Mouse (Mus musculus): Measurements from ENCODE around the gene Tox4.

The Tox4 gene

GRCm38 (mm10) chr14:52313931-52314807, 35.2 kb downstream of the Tox4 start:
- no peak for ATAC-seq (ENCODE audit: low TSS enrichment)

GRCm38 (mm10) chr14:52314808-52315150, 35.8 kb downstream of the Tox4 start:
- ATAC-seq (ENCODE audit: low TSS enrichment): no peak

- no peak for ATAC-seq (ENCODE audit: low TSS enrichment)
Measured at GRCm38 (mm10) chr14:52315283-52315780, 36.4 kb downstream of the Tox4 start.

- ATAC-seq (ENCODE audit: low TSS enrichment): peak; percentile 53
Measured at GRCm38 (mm10) chr14:52315792-52316440, 37.0 kb downstream of the Tox4 start.

- peak; percentile 7; the same call in 1 of the 2 replicates for ATAC-seq (ENCODE audit: low TSS enrichment)
Measured at GRCm38 (mm10) chr14:52316441-52317225, 37.7 kb downstream of the Tox4 start.

- ATAC-seq (ENCODE audit: low TSS enrichment): no peak
Measured at GRCm38 (mm10) chr14:52319361-52319760, 40.4 kb downstream of the Tox4 start.

GRCm38 (mm10) chr14:52325890-52326289, 46.9 kb downstream of the Tox4 start:
- peak; percentile 94 for ATAC-seq (ENCODE audit: low TSS enrichment)

- no peak for ATAC-seq (ENCODE audit: low TSS enrichment)
Measured at GRCm38 (mm10) chr14:52327375-52327901, 48.5 kb downstream of the Tox4 start.

GRCm38 (mm10) chr14:52327910-52328812, 49.2 kb downstream of the Tox4 start, which contains the start of gene Sall2:
Gene Sall2 (minus strand): TSS chr14:52328762.
- ATAC-seq (ENCODE audit: low TSS enrichment): no peak

GRCm38 (mm10) chr14:52331069-52331750, 52.3 kb downstream of the Tox4 start:
- ATAC-seq (ENCODE audit: low TSS enrichment): no peak

GRCm38 (mm10) chr14:52332171-52332570, 53.2 kb downstream of the Tox4 start:
- no peak for ATAC-seq (ENCODE audit: low TSS enrichment)

- ATAC-seq (ENCODE audit: low TSS enrichment): peak; percentile 90
Measured at GRCm38 (mm10) chr14:52338751-52339511, 60.0 kb downstream of the Tox4 start.

GRCm38 (mm10) chr14:52339512-52339852, 60.5 kb downstream of the Tox4 start:
- ATAC-seq (ENCODE audit: low TSS enrichment): no peak

All from frontal cortex, adult (tissue).